Mouse (Mus musculus): Measurements from ENCODE around the gene Cuedc1. TPM values are rescaled to one million over a fixed set of nuclear protein-coding genes. Genes with fewer than 3 reads are reported as not detected.

Cuedc1 gene
- polyA plus RNA-seq, 1 experiment from 2014 or later: 14.6 TPM

GRCm38 (mm10) chr11:88234789-88235188 is 136.9 kb downstream of the Cuedc1 start:
- no peaks in the 10 kb centered on the region for H3K9me3 ChIP-seq (ENCODE audit: low read length)
- H3K27me3 ChIP-seq (ENCODE audit: insufficient read depth, low read length): no peaks in the 10 kb centered on the region
- H3K4me3 ChIP-seq (ENCODE audit: low read length): no peak overlapping the region
- no peak overlapping the region for H3K9ac ChIP-seq (replicated peaks; ENCODE audit: low read length)
- peaks cover 31% of the 10 kb centered on the region for H3K4me1 ChIP-seq (ENCODE audit: insufficient read depth, low read length)
- 28% methylated on average over 4 of the region's 4 CpGs for WGBS
- H3K4me2 ChIP-seq (replicated peaks; ENCODE audit: low read depth, low read length): no peak overlapping the region
- H3K36me3 ChIP-seq (ENCODE audit: insufficient read depth, low read length): no peaks in the 10 kb centered on the region
- peak; percentile 16; the same call in 1 of the 2 replicates for ATAC-seq (ENCODE audit: low FRiP score, low TSS enrichment)
- peak overlapping the region; percentile 78 for H3K27ac ChIP-seq (ENCODE audit: low read length)

GRCm38 (mm10) chr11:88235221-88236203 is 137.7 kb downstream of the Cuedc1 start:
- no peaks in the 10 kb centered on the region for H3K27me3 ChIP-seq (ENCODE audit: insufficient read depth, low read length)
- H3K36me3 ChIP-seq (ENCODE audit: insufficient read depth, low read length): no peaks in the 10 kb centered on the region
- peak overlapping the region; percentile 49 for H3K4me2 ChIP-seq (replicated peaks; ENCODE audit: low read depth, low read length)
- peak overlapping the region; percentile 18 for H3K9ac ChIP-seq (replicated peaks; ENCODE audit: low read length)
- H3K9me3 ChIP-seq (ENCODE audit: low read length): no peaks in the 10 kb centered on the region
- ATAC-seq (ENCODE audit: low FRiP score, low TSS enrichment): peak; percentile 64
- 7% methylated on average over 23 of the region's 23 CpGs for WGBS
- peak overlapping the region; percentile 69 for H3K27ac ChIP-seq (ENCODE audit: low read length)
- H3K4me3 ChIP-seq (ENCODE audit: low read length): peak overlapping the region; percentile 8
- peaks cover 37% of the 10 kb centered on the region for H3K4me1 ChIP-seq (ENCODE audit: insufficient read depth, low read length)

- H3K9ac ChIP-seq (replicated peaks; ENCODE audit: low read length): 0 out of 2 replicates have a peak overlapping the region, but pooled peaks have one; percentile 35
- no peaks in the 10 kb centered on the region for H3K27me3 ChIP-seq (ENCODE audit: insufficient read depth, low read length)
- ATAC-seq (ENCODE audit: low FRiP score, low TSS enrichment): no peak
- peaks cover 37% of the 10 kb centered on the region for H3K4me1 ChIP-seq (ENCODE audit: insufficient read depth, low read length)
- peak overlapping the region; percentile 80 for H3K27ac ChIP-seq (ENCODE audit: low read length)
- H3K9me3 ChIP-seq (ENCODE audit: low read length): peaks cover 4% of the 10 kb centered on the region; the same call in 1 of the 2 replicates
- H3K4me2 ChIP-seq (replicated peaks; ENCODE audit: low read depth, low read length): no peak overlapping the region
- H3K36me3 ChIP-seq (ENCODE audit: insufficient read depth, low read length): no peaks in the 10 kb centered on the region
- H3K4me3 ChIP-seq (ENCODE audit: low read length): no peak overlapping the region
- WGBS: 82% methylated on average over 10 of the region's 10 CpGs
These were observed 142.4 kb downstream of the Cuedc1 start for GRCm38 (mm10) chr11:88240275-88240674.

- Histone ChIP-seq H3K9ac (replicated peaks; ENCODE audit: low read length) (peak overlapping the region; percentile 35; the same call in 1 of the 2 replicates), H3K4me2 (replicated peaks; ENCODE audit: low read depth, low read length) (peak overlapping the region; percentile 17; the same call in 1 of the 2 replicates), H3K4me1 (ENCODE audit: insufficient read depth, low read length) (peaks cover 32% of the 10 kb centered on the region), H3K4me3 (ENCODE audit: low read length) (no peak overlapping the region), H3K36me3 (ENCODE audit: insufficient read depth, low read length) (no peaks in the 10 kb centered on the region), H3K9me3 (ENCODE audit: low read length) (peaks cover 4% of the 10 kb centered on the region; the same call in 1 of the 2 replicates), H3K27me3 (ENCODE audit: insufficient read depth, low read length) (no peaks in the 10 kb centered on the region), H3K27ac (ENCODE audit: low read length) (peak overlapping the region; percentile 80)
- 11% methylated on average over 10 of the region's 10 CpGs for WGBS
- ATAC-seq (ENCODE audit: low FRiP score, low TSS enrichment): peak; percentile 71; the same call in 1 of the 2 replicates
These were observed 143.0 kb downstream of the Cuedc1 start for GRCm38 (mm10) chr11:88240736-88241353.

GRCm38 (mm10) chr11:88241468-88242301 is 143.8 kb downstream of the Cuedc1 start:
- H3K4me2 ChIP-seq (replicated peaks; ENCODE audit: low read depth, low read length): no peak overlapping the region
- no peaks in the 10 kb centered on the region for H3K36me3 ChIP-seq (ENCODE audit: insufficient read depth, low read length)
- H3K9ac ChIP-seq (replicated peaks; ENCODE audit: low read length): peak overlapping the region; percentile 46; the same call in 1 of the 2 replicates
- peaks cover 25% of the 10 kb centered on the region for H3K4me1 ChIP-seq (ENCODE audit: insufficient read depth, low read length)
- H3K4me3 ChIP-seq (ENCODE audit: low read length): no peak overlapping the region
- H3K27me3 ChIP-seq (ENCODE audit: insufficient read depth, low read length): no peaks in the 10 kb centered on the region
- H3K9me3 ChIP-seq (ENCODE audit: low read length): peaks cover 4% of the 10 kb centered on the region; the same call in 1 of the 2 replicates
- peak overlapping the region; percentile 80 for H3K27ac ChIP-seq (ENCODE audit: low read length)
- 46% methylated on average over 12 of the region's 12 CpGs for WGBS
- ATAC-seq (ENCODE audit: low FRiP score, low TSS enrichment): peak; percentile 64; the same call in 1 of the 2 replicates

Other genes starting within 250 kb of the Cuedc1 start
- gene Mks1, start 244.8 kb upstream of the Cuedc1 start, polyA plus RNA-seq (2015; fragmentation: Nextera tagmentation; extraction: Ambion mirVana): 20.4 and 20.6 TPM in 2 replicates
- 0.39 and 0.64 TPM in 2 replicates for gene Epx, start 222.5 kb upstream of the Cuedc1 start, polyA plus RNA-seq (2015; fragmentation: Nextera tagmentation; extraction: Ambion mirVana)
- gene Olfr462, start 205.8 kb upstream of the Cuedc1 start, polyA plus RNA-seq (2015; fragmentation: Nextera tagmentation; extraction: Ambion mirVana): not detected in 2 replicates
- gene Olfr463, start 200.7 kb upstream of the Cuedc1 start, polyA plus RNA-seq (2015; fragmentation: Nextera tagmentation; extraction: Ambion mirVana): not detected in 2 replicates
- gene Olfr464, start 177.1 kb upstream of the Cuedc1 start, polyA plus RNA-seq (2015; fragmentation: Nextera tagmentation; extraction: Ambion mirVana): not detected in 2 replicates
- gene Dynll2, start 110.5 kb upstream of the Cuedc1 start, polyA plus RNA-seq (2015; fragmentation: Nextera tagmentation; extraction: Ambion mirVana): 21.0 and 23.5 TPM in 2 replicates
- 283 and 306 TPM in 2 replicates for gene Srsf1, start 50.7 kb upstream of the Cuedc1 start, polyA plus RNA-seq (2015; fragmentation: Nextera tagmentation; extraction: Ambion mirVana)
- 40.2 and 44.3 TPM in 2 replicates for gene Vezf1, start 29.8 kb upstream of the Cuedc1 start, polyA plus RNA-seq (2015; fragmentation: Nextera tagmentation; extraction: Ambion mirVana)
- gene Mrps23, start 106.3 kb downstream of the Cuedc1 start, polyA plus RNA-seq (2015; fragmentation: Nextera tagmentation; extraction: Ambion mirVana): 61.5 and 66.6 TPM in 2 replicates
- 3.0 and 3.3 TPM in 2 replicates for gene Ccdc182, start 196.0 kb downstream of the Cuedc1 start, polyA plus RNA-seq (2015; fragmentation: Nextera tagmentation; extraction: Ambion mirVana)